Mouse (Mus musculus) intestine, embryonic 15.5 days (tissue): ENCODE measurements around the gene Maco1. TPM values are rescaled to one million over a fixed set of nuclear protein-coding genes. Genes with fewer than 3 reads are reported as not detected.
"Not testable (repeated sequence)": the region's sequence is repeated elsewhere in the genome, so short reads cannot be mapped to it uniquely, and the experiment has no call there.

Source experiments
- ATAC-seq: fragments of 200-750 bp; cut with Nextera tagmentation; 2 replicates; pipeline ENCODE4 v1.8.0; 2017; ENCODE audit warnings: moderate TSS enrichment, moderate library complexity
- H3K27ac ChIP-seq: fragments of 300-500 bp; sonication (generic); 2 replicates; pipeline ENCODE4 v1.5.1; 2015; ENCODE audit warnings: mild to moderate bottlenecking, inconsistent platforms
- H3K27me3 ChIP-seq: fragments of 300-500 bp; sonication (generic); replicated peaks from 2 replicates; pipeline ENCODE4 v1.6.1; 2015; ENCODE audit warnings: inconsistent platforms
- H3K36me3 ChIP-seq: fragments of 300-500 bp; sonication (generic); 2 replicates; pipeline ENCODE4 v1.6.1; 2015; ENCODE audit warnings: inconsistent platforms
- H3K4me1 ChIP-seq: fragments of 300-500 bp; sonication (generic); replicated peaks from 2 replicates; pipeline ENCODE4 v1.6.1; 2015; ENCODE audit warnings: inconsistent platforms
- H3K4me2 ChIP-seq: fragments of 300-500 bp; sonication (generic); replicated peaks from 2 replicates; pipeline ENCODE4 v1.6.1; 2015; ENCODE audit warnings: mild to moderate bottlenecking, inconsistent platforms
- H3K4me3 ChIP-seq: fragments of 300-500 bp; sonication (generic); replicated peaks from 2 replicates; pipeline ENCODE4 v1.5.1; 2015; ENCODE audit warnings: inconsistent platforms
- H3K9ac ChIP-seq: fragments of 300-500 bp; sonication (generic); 2 replicates; pipeline ENCODE4 v1.6.1; 2015; ENCODE audit warnings: inconsistent platforms
- H3K9me3 ChIP-seq: fragments of 300-500 bp; sonication (generic); 2 replicates; pipeline ENCODE4 v1.6.1; 2016; ENCODE audit warnings: inconsistent platforms
- WGBS: fragments of 180-500 bp; shearing (Covaris S2); methylation state at CpG from one replicate; pipeline ENCODE4 v1.1.7; 2015; 5-methylcytosine and 5-hydroxymethylcytosine counted together
- polyA plus RNA-seq: library from polyadenylated mRNA; unstranded; fragments of >200 nt; fragmentation: Nextera tagmentation; extraction: Ambion mirVana; gene quantifications from 2 replicates; pipeline ENCODE4 v1.2.1, GENCODE M21; 2015

Gene Maco1
- polyA plus RNA-seq, 1 experiment from 2014 or later, result 31.2 TPM

DNA sequence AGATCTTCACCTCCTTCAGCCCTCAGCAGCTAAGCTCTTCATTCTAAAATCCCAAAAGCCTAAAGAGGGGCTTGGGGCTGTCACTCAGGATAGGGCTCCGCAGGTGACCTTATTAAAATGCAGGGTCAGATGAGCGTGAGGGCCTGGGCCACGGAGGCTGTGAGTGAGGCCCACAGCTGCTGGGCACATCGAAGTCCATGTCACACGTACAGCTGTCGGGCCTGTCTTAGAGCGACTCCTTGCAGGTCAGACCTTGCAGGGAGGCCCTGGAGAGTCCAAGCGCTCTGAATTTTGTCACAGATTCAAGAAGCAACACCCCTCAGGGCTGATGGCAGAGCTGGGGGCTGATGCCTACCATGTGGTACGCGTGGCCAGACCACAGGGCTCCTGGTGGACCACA is 52.5 kb downstream of the Maco1 start:
- ATAC-seq, result no peak
- Histone ChIP-seq H3K4me2 (no peak overlapping the region), H3K27ac (no peak overlapping the region), H3K36me3 (peaks cover 16% of the 10 kb centered on the region), H3K27me3 (no peaks in the 10 kb centered on the region), H3K4me1 (no peaks in the 10 kb centered on the region), H3K4me3 (no peak overlapping the region), H3K9me3 (no peaks in the 10 kb centered on the region), H3K9ac (no peak overlapping the region)
- 82% methylated on average over 10 of the region's 10 CpGs for WGBS

DNA sequence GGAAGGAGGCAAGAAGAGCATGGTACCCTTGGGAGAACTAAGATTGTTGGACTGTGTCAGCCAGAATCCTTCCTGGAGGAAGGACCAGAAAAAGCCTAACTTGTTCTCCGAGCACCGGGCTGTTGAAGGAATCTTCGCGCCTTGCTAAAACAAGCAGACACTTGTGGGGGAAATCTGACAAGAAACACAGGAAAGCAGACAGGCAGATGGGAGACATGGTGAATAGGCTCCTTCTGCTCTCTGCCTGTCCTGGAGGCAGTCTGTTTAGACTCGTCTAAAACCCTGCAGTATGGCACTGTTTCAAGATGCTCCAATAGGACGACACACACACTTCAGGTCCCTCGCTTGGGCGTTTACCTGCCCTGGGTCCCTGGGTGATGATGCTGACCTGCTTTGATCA is 53.0 kb downstream of the Maco1 start:
- 58% methylated on average over 8 of the region's 8 CpGs for WGBS
- Histone ChIP-seq H3K4me2 (no peak overlapping the region), H3K9ac (no peak overlapping the region), H3K4me3 (no peak overlapping the region), H3K27me3 (no peaks in the 10 kb centered on the region), H3K36me3 (peaks cover 10% of the 10 kb centered on the region), H3K9me3 (no peaks in the 10 kb centered on the region), H3K4me1 (no peaks in the 10 kb centered on the region), H3K27ac (no peak overlapping the region)
- no peak for ATAC-seq

DNA sequence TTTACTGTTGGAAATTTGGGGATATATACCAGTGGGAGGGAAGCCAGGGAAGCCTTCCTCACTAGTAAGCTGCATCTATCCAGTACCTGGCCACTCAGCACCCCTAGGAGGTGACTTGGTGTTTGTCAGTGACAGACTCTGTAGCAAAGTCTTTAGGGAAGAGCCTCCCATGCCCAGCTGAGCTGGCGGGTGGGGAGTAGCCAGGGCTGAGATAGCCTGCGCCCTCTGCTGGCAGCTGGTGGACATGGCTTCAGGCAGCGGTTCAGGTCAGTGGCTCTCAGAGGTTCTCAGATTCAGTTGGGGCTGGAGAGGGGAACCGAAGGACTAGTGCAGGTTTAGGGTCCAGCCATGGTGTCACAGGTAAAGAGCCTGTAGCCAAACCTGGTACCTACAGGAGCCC is 53.9 kb downstream of the Maco1 start:
- H3K4me2 ChIP-seq, result no peak overlapping the region
- no peaks in the 10 kb centered on the region for H3K4me1 ChIP-seq
- peak; percentile 52 for ATAC-seq
- H3K4me3 ChIP-seq, result no peak overlapping the region
- H3K27me3 ChIP-seq, result no peaks in the 10 kb centered on the region
- peaks cover 6% of the 10 kb centered on the region for H3K36me3 ChIP-seq
- WGBS, result 7% methylated on average over 4 of the region's 4 CpGs
- H3K9ac ChIP-seq, result no peak overlapping the region
- H3K9me3 ChIP-seq, result no peaks in the 10 kb centered on the region
- no peak overlapping the region for H3K27ac ChIP-seq

GRCm38 (mm10) chr4:134798861-134799260 is 54.3 kb downstream of the Maco1 start:
- no peak overlapping the region for H3K4me2 ChIP-seq
- no peak overlapping the region for H3K4me3 ChIP-seq
- H3K9ac ChIP-seq, result no peak overlapping the region
- no peak overlapping the region for H3K27ac ChIP-seq
- H3K9me3 ChIP-seq, result no peaks in the 10 kb centered on the region
- no peaks in the 10 kb centered on the region for H3K4me1 ChIP-seq
- no peak for ATAC-seq
- no peaks in the 10 kb centered on the region for H3K27me3 ChIP-seq
- 42% methylated on average over 3 of the region's 3 CpGs for WGBS
- H3K36me3 ChIP-seq, result peaks cover 5% of the 10 kb centered on the region; the same call in 1 of the 2 replicates

DNA sequence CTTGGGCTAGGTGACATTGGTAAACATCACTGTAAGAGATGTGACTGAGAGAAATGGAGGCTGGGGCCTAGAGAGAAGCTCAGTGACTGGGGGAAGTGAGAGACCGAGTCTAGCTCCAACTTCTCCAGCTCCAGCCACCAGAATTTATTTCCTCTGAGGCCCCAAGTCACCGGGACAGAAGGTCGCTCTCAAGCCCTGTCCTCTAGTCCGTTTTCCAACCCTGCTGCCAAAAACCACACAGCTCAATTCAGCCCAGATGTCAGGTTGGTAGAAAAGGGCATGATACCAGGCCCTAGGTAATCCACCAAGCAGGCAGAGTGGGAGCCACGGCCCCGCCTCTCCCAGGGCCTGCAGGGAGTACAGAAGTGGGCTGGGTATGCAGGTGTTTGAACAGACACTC is 55.5 kb downstream of the Maco1 start:
- ATAC-seq, result no peak
- no peak overlapping the region for H3K4me3 ChIP-seq
- no peaks in the 10 kb centered on the region for H3K36me3 ChIP-seq
- H3K4me1 ChIP-seq, result no peaks in the 10 kb centered on the region
- no peak overlapping the region for H3K27ac ChIP-seq
- no peaks in the 10 kb centered on the region for H3K9me3 ChIP-seq
- no peaks in the 10 kb centered on the region for H3K27me3 ChIP-seq
- H3K4me2 ChIP-seq, result no peak overlapping the region
- no peak overlapping the region for H3K9ac ChIP-seq
- 70% methylated on average over 6 of the region's 6 CpGs for WGBS

- no peaks in the 10 kb centered on the region for H3K9me3 ChIP-seq
- H3K4me1 ChIP-seq, result no peaks in the 10 kb centered on the region
- H3K4me3 ChIP-seq, result no peak overlapping the region
- no peaks in the 10 kb centered on the region for H3K27me3 ChIP-seq
- H3K36me3 ChIP-seq, result no peaks in the 10 kb centered on the region
- no peak overlapping the region for H3K9ac ChIP-seq
- no peak overlapping the region for H3K27ac ChIP-seq
- no peak for ATAC-seq
- H3K4me2 ChIP-seq, result no peak overlapping the region
- WGBS, result 24% methylated on average over 7 of the region's 7 CpGs
These were observed 56.4 kb downstream of the Maco1 start for GRCm38 (mm10) chr4:134796581-134797361.

DNA sequence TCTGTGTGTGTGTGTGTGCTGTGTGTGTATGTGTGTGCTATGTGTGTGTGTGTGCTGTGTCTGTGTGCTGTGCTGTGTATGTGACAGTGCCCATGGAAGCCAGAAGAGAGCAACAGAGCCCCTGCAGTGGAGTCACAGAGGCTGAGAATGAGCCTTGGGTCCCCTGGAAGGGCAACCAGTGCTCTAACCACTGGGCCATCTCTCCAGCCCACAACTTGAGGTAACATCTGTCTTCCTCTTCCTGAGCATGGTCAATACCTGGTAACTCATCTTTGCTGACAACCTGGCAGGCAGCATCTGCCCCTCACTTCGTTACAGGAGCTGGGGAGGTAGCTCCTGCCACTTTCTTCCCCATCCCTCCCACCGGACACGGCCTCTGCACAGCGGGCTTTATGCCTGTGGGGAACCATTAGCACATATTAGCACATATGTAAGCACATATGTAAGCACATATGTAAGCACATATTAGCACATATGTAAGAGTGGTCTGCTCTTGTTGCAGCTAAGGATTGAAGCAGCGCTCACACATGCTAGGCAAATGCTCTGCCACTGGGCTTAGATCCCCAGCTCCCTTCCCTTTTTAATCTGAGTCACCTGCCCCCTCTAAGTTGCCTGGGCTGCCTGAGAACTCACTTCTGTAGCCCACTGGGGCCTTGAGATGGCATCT is 57.2 kb downstream of the Maco1 start:
- Histone ChIP-seq H3K9ac (no peak overlapping the region), H3K27ac (no peak overlapping the region), H3K4me3 (no peak overlapping the region), H3K36me3 (no peaks in the 10 kb centered on the region), H3K4me1 (no peaks in the 10 kb centered on the region), H3K27me3 (no peaks in the 10 kb centered on the region), H3K4me2 (no peak overlapping the region), H3K9me3 (no peaks in the 10 kb centered on the region)
- no peak for ATAC-seq
- 75% methylated on average over 5 of the region's 5 CpGs for WGBS

DNA sequence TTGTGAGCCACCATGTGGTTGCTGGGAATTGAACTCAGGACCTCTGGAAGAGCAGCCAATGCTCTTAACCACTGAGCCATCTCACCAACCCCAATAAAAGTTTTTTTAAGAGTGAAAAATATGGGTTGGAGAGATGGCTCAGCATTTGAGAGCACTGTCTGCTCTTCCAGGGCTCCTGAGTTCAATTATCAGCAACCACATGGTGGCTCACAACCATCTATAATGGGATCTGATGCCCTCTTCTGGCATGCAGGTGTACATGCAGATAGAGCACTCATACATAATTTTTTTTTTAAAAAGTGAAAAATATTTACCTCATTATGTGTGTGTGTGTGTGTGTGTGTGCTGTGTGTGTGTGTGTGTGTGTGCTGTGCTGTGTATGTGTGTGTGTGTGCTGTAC is 58.2 kb downstream of the Maco1 start:
- not testable (repeated sequence) for H3K9ac ChIP-seq, ATAC-seq, H3K36me3 ChIP-seq

GRCm38 (mm10) chr4:134793213-134793956 is 59.8 kb downstream of the Maco1 start:
- Histone ChIP-seq H3K4me2 (no peak overlapping the region), H3K9me3 (no peaks in the 10 kb centered on the region), H3K27ac (no peak overlapping the region), H3K4me3 (no peak overlapping the region), H3K27me3 (no peaks in the 10 kb centered on the region), H3K4me1 (no peaks in the 10 kb centered on the region), H3K9ac (no peak overlapping the region), H3K36me3 (no peaks in the 10 kb centered on the region)
- no peak for ATAC-seq
- WGBS, result 46% methylated on average over 10 of the region's 10 CpGs

More for the DNA sequence above, 58.2 kb downstream of the Maco1 start:
- H3K9me3 ChIP-seq, H3K4me1 ChIP-seq, H3K27ac ChIP-seq, H3K4me3 ChIP-seq, H3K4me2 ChIP-seq, H3K27me3 ChIP-seq: not testable (repeated sequence)

DNA sequence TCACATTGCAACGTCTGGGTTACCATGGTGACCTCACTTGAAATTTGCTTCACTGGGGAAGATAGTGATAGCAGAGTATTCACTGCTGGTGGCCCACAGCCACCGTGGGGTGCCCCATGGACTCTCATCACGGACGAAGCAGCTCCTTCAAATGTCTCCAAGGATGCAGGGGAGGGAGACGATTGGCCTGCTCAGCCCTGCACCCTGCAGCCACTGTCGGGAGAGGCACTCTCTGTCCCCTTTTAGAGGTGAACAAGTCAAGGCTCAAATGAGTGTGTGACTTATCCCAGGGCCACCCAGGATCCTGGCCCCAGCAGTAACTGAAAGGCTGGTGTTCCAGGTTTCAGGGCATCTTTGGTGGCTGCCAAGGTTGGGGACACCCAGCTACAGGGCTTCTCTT is 61.4 kb downstream of the Maco1 start:
- no peak for ATAC-seq
- no peaks in the 10 kb centered on the region for H3K27me3 ChIP-seq
- H3K4me1 ChIP-seq, result no peaks in the 10 kb centered on the region
- WGBS, result 63% methylated on average over 6 of the region's 6 CpGs
- no peak overlapping the region for H3K27ac ChIP-seq
- H3K36me3 ChIP-seq, result no peaks in the 10 kb centered on the region
- H3K9ac ChIP-seq, result no peak overlapping the region
- H3K4me3 ChIP-seq, result no peak overlapping the region
- no peaks in the 10 kb centered on the region for H3K9me3 ChIP-seq
- no peak overlapping the region for H3K4me2 ChIP-seq

- H3K9ac ChIP-seq, result no peak overlapping the region
- ATAC-seq, result no peak
- no peaks in the 10 kb centered on the region for H3K4me1 ChIP-seq
- no peaks in the 10 kb centered on the region for H3K36me3 ChIP-seq
- H3K27ac ChIP-seq, result no peak overlapping the region
- H3K4me3 ChIP-seq, result no peak overlapping the region
- no peaks in the 10 kb centered on the region for H3K27me3 ChIP-seq
- no peaks in the 10 kb centered on the region for H3K9me3 ChIP-seq
- WGBS, result 33% methylated on average over 10 of the region's 10 CpGs
- H3K4me2 ChIP-seq, result no peak overlapping the region
These were observed 66.2 kb downstream of the Maco1 start for GRCm38 (mm10) chr4:134786946-134787345.

- Histone ChIP-seq H3K36me3 (no peaks in the 10 kb centered on the region), H3K27ac (no peak overlapping the region), H3K4me3 (no peak overlapping the region), H3K9ac (no peak overlapping the region), H3K4me2 (no peak overlapping the region), H3K9me3 (no peaks in the 10 kb centered on the region), H3K4me1 (no peaks in the 10 kb centered on the region), H3K27me3 (no peaks in the 10 kb centered on the region)
- WGBS, result 61% methylated on average over 5 of the region's 5 CpGs
- no peak for ATAC-seq
These were observed 68.4 kb downstream of the Maco1 start for GRCm38 (mm10) chr4:134784701-134785100.
